22 mouse cellular contexts compared by ENCODE assay signal in the genomic region with DNA sequence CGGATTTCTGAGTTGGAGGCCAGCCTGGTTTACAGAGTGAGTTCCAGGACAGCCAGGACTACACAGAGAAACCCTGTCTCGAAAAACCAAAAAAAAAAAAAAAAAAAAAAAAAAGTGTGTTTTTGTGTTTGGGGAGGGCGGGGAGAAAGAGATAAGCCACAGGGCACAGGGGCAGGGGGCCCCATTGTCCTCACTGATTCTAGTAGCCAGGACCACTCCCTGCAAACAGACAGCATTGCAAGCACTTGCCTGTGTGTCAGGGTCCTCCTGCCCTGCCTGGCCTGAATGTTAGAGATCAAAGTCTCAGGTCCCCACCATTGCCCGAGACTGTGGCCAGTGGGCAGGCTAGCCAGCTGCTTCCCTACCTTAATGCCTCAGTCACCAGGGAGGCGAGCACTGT. TPM values are rescaled to one million over a fixed set of nuclear protein-coding genes. Genes with fewer than 3 reads are reported as not detected.
"Had no signal": no experiment of that assay in that cellular context is flagged by ENCODE, and none has a peak within 500 bp of the region (broad histone marks: within the 10 kb centered on the region; RNA-seq: fewer than 3 reads in every experiment).

No protein-coding gene starts in this region.

- H3K27me3 ChIP-seq: kidney, embryonic 15.5 days; liver, embryonic 15.5 days had no signal

- H3K27ac ChIP-seq: kidney, embryonic 15.5 days; liver, embryonic 15.5 days; stomach, postnatal 0 days had no signal

- H3K4me3 ChIP-seq: kidney, embryonic 15.5 days; liver, embryonic 15.5 days had no signal

- H3K4me2 ChIP-seq: kidney, embryonic 15.5 days; liver, embryonic 15.5 days; midbrain, embryonic 11.5 days had no signal

- H3K9me3 ChIP-seq: kidney, embryonic 15.5 days; liver, embryonic 15.5 days had no signal

- DNase-seq: kidney, adult 2 months; kidney, postnatal 10 days; kidney, postnatal 36 days; layer of hippocampus, postnatal 36 days; lung, adult 2 months; lung, postnatal 14 days; lung, postnatal 4 days; midbrain, embryonic 14.5 days; right cerebral cortex, adult 18-20 months; right cerebral cortex, postnatal 14 days; right cerebral cortex, postnatal 4 days; thymus, adult 2 months; thymus, postnatal 25 days had no signal

- H3K9ac ChIP-seq: kidney, embryonic 15.5 days; liver, embryonic 15.5 days had no signal

RNA-seq across cellular contexts. Expression of a gene that starts 26.7 kb away (rescaled TPM):
- total RNA-seq: megakaryocyte progenitor cell, adult 5-6 weeks had no signal
- polyA plus RNA-seq: limb, embryonic 11.5 days; liver, embryonic 15.5 days; lung, adult 2 months had no signal

RNA-seq across cellular contexts. Expression of a gene that starts 33.0 kb away (rescaled TPM):
- total RNA-seq: layer of hippocampus, postnatal 10 days; left cerebral cortex, postnatal 36 days had no signal
- polyA plus RNA-seq: neural tube, embryonic 11.5 days had no signal
